Mouse (Mus musculus) frontal cortex, postnatal 36 days (tissue): Measurements from ENCODE around the gene Rnf152.

Source experiments
- DNase-seq, 2 experiments: peaks; one replicate each; pipeline ENCODE4 v3.0.0; 2022; ENCODE audit warnings: low spot score in 2 of 2

The Rnf152 gene

DNA sequence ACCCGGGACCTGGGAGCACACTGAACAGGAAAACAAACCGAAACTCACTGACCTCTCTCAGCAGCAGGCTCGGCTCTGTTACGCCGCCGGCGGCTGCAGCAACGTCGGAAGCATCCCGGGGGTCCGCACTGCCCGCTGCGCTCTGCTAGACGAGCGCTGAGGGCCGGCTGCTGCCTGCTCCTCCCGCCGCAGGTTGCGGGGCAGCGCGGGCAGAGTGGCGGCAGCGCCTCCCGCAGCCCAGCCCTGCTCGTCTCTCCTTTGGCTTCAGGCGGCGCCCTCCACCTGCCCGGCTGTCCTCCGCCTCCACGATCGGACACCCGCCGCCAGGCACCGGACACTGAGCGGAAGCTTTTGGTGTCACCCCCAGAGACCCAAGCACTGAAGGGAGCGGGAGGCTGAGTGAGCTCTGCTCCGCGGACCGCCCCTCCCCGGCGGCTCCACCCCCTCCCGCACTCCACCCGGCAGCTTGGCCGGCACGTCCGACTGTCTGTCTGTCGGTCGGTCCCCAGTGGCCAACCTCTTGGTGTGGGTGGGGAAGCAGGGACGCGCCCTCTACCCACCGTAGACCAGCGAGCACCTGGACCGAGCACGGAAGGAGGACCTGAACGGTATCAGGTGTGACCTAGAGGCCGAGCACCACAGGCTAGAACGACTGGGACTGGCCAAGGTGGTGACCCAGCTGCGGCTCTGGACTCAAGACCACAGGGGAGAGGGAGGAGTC, at the start of gene Rnf152:
Gene Rnf152, minus strand, starts transcription at position 420 of the 721 bp plus-strand sequence.
- DNase-seq, result peak; percentile 21 to 23

DNA sequence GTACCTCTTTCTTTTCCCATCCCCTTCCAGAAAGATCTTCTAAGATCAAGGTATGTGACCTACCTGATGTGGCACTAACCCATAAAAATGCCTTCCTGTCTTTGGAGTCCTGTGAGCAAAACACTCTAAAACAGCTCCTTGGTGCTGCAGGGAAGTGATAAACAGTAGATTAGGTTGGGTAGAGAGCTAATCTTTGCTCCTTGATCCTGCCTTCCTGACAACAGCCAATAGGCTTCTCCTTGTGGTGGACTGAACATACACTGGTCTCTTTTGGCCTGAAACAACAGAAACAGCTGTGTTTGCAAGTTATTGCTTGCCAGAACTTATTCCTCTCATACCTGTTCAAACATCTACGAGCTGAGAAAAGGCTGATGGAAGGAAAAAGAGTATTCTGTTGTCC, 46.3 kb upstream of the Rnf152 start:
- no peak for DNase-seq

DNA sequence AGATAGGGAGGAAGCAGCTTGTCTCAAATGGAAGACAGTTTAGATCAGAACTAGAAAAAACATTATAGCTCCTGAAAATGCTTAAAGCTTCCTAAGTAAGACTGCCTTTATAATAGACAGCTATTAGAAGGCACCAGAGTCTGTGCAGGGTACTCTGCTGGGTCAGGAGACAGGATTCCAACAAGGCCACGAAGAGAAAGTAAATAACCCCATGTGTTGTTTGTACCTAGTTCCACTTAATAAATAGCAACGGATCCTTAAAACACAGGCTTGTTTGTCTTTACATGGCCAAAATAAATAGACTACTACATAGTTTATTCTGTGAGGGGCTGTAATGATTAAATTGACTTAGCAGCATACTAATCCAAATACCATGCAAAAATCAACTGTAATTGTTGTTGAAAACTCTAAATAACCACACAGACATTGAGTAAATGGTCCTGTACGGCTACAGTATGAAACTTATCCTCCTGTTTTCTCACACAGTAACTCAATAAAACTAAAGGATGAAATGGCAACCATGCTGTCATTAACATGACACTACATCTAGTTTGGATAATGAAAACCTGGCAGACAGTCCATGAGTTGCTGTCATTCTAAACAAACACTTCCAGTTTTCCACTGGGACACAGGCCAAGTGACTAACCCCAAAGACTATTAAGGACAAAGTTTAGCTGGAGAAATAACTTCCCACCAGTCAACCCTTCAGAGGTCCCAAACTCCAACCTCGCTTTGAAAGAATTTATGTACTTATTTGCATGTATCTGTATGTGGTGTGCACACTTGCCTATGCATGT, 27.8 kb upstream of the Rnf152 start:
- no peak for DNase-seq

DNA sequence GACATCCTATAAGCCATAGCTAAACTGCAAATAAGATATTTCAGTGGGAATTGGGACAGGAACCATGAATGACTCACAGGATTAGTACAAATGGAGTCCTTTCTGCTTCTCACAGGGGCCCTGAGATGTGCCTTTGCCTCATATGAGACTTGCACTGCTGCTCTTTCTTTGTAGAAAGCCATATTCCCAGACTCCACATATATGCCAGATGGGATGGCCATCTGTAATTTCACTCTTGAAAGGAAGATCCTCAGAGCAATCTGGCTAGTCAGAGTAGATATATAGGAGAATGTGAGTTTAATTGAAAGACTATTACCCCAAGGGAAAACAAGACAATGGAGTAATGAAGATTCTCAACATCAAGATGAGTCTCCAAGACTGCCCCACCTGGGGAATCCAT, 21.0 kb upstream of the Rnf152 start:
- peak in 1 of 2 experiments; percentile 31 for DNase-seq

DNA sequence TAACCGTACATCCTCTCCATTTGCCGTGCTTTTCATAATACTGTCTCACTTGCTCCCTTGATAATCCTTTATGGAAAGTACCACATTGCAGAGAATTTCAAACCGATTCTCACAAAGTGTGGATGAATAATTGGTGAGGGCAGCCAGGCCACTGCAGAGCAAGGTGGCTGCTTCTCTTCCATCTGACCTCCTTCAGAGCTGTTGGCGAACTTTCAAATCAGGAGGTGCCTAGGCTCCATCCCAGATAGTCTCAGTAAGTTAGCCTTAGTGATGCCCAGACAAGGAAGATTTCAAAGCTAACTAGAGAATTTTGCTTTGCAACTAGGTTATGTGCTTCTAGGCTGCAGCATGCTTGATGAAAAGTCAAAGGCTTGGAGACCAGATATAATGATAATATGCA, 18.1 kb upstream of the Rnf152 start:
- no peak for DNase-seq

DNA sequence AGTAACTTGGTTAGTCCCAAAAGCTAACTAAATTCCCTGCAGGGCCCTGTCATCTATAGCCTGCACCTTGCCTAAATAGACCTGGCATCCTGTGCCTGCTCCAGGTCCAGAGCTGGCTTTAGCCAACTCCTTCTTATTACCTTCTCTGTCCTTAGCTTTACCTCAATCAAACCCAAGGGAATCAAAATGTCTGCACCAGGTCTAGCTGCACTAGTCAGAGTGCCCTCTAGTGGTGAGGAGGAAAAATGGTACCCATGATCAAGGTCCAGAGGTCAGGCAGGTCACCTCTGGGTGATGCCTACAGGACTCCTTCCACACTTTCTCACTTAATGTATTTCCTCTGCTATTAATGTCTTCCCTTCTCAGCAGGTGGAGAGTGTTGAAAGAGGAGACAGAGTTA, 6.2 kb upstream of the Rnf152 start:
- no peak for DNase-seq

DNA sequence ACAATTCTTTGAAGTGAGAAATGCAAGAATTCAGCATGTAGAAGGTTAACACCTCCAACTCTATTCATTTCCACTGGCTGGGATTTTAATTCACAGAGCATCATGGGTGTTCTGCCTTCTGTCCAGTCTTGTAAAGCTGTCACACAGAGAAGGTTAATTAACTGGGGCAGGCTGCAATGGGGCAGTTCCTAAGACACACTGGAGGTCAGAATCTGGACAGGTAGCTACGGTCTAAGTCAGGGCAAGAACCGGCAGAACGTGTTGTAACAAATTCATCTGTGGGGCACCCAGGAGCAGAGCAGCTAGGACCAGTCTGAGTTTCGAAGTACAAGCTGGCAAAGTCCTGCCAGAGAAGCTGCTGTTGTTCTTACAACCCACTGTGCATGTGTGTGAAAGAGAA, 2.4 kb upstream of the Rnf152 start:
- no peak for DNase-seq

DNA sequence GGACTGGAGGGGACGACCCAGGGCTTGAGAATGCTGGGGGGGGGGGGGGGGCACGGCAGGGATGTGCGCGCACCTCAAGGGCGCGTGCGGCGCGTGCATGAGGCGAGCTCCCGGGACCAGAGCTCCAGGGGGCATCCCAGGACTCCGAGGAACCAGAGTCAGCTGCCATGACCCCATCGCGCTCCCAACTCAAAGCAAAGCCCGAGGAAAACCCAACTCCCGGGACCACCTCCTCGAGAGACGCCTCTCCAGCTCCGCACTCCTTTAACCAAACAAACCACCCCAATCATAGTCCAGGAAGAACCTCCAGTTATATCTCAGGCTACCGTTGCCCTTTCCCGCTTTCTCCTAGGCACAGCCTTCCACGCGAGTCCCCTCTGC, 610 bp downstream of the Rnf152 start:
- peak in 1 of 2 experiments; percentile 17 for DNase-seq

DNA sequence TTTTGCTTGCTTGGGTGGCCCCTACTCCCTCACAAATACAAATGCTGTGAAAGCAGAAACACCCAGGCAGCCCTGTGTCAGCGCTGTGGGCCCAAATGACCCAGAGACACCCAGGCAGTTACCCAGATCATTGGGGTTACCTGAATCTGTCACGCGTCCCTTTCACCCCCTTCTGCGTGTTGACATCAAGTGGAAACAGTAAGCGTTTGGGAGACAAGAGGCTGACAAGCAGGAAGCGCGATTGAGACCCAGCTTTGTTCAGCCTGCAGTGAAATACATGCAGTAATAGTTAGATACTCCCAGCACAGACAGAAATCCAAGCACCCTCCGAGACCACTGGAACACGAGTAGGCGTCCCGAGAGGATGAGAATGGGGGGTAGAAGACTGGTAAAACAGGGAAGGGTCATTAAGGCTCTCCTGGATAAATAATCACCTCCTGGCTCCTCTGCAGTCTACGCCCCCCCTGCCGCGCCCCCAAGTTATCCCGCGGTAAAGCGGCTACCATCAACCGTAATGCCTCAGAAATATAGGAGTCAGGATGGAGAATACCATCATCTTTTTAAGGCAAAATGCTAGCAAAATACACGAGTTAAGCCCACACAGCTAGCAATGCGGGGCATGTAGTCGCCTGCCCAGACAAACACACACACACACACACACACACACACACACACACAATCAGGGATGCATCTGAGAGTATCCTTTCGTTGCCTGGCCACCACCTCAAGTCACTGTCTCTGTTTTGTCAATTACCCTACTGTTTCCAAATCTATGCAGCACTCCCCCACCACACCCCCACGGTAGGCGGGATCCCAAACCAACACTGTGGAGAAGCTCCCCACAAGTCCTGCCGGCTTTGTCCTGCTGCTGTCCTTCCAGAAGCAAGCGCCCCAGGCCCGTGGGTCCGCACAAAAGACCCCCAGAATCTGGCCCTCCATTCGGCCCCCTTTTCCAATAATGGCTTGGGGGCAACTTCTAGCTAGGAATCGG, 1.3 kb downstream of the Rnf152 start:
- DNase-seq, result peak; percentile 23 to 24

DNA sequence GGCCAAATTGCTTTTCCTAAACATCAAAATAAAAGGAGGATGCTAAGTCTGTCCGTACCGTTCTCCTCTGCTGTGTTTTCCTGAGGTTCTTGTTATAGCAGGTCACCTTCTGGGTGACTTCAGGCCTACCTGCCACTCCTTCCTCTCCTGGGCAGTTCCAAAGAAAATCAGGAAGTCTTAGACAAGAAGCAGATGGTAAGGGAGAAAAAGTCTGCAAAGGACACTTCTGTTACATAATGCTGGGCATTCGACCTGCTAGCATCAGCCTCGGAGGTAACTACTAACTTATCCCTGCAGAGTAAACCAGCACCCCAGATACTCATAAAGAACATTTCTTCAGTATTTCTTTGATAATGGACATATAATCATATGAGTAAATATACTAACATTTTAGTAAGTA, 4.7 kb downstream of the Rnf152 start:
- no peak for DNase-seq

DNA sequence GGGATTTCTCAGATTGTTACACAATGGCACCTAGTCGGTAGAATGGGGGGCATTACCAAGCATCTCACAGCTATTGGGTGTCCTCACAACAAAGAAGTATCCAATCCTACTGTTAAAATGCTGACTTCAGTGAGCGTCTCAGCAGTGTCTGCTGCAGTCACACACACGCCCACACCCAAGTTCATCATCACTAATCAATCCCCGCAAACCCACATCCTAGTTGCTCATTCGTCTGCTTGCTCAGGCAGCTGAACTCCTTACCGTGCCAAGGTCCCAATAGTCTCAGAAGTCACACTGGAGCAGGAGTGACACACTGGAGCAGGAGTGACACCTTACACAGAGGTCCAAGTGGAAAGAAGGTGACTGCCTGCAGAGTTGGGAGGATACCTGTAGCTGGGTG, 14.2 kb downstream of the Rnf152 start:
- DNase-seq, result no peak

DNA sequence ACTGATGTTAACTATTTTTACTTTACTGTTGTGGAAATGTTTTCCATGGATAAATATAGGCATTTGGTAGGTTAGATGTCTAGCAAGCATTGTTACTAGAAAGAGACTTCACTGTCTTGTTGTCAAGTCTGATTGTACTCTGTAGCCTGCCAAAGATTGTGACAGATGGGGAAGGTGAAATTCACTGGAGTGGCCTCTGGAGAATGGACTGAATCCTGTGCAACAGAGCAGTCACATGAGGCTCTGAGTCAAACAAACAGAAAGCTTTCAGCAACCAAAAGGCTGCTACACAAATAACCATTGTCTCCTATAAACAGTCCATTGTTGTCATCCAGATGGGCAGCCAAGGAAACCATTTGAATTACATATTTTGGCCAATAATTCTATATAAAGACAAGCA, 15.6 kb downstream of the Rnf152 start:
- DNase-seq, result no peak

DNA sequence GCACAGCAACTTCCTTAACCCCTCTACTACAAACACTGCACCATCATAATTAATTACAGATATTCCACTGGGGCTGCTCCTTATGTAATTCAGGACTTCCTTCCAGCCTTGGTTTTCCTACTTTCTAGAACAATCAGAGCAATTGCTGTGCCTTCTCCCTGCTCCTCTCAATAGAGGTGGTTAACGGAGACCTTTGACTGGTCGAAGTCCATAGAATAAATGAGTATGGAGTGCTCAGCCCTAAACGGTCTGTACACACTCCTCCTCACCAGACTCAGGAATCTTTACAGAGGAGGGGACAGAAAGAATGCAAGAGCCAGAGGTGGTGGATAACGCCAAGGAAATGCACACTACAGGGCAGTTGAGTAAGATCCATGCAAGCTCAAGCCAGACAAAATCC, 19.1 kb downstream of the Rnf152 start:
- DNase-seq, result no peak

DNA sequence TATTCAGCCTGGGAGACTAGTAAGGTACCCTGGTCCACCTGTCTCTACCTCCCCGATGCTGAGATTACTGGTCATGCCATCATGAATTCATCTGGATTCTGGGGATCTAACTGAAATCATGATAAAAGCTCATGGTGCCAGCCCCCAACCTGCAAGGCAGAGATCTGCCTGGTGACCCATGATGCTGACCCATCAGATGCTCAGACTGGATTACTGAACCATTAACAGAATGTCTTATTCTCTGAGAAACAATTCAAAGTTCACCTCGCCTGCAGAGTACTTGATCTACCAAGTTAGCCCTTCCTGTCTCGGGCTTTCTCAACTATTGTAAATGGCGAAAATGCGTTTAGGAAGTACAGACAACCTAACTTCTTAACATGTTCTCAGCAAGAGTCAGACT, 20.4 kb downstream of the Rnf152 start:
- no peak for DNase-seq

DNA sequence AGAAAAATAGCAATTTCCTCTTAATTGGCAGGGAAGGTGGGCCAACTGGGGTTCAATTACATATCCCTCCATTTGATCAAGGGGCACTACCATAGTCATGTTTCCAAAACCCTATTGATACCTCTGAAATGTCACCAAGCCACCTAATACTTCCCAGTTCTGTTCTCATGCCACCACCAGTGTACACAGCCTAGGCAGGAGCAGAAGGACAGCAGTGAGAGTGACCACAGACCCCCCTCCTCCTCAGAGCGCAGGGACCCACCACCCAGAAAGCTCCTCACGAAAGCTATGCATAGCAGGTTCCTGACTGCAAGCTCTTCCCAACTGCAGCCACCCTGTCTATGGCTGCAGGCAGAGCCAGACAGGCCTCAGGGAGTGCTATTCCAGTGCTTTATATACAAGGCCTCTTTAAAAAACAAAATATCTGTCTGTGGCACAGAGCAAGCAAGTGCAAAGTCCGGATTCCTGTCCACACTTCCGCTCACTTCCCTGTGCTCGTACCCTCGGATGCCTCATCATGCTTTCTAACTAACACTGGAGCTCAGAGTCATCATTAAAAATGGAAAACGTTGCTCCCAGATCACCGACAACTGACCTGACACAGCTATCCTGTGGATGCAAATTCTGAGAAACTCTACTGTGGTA, 24.3 kb downstream of the Rnf152 start:
- DNase-seq, result no peak

DNA sequence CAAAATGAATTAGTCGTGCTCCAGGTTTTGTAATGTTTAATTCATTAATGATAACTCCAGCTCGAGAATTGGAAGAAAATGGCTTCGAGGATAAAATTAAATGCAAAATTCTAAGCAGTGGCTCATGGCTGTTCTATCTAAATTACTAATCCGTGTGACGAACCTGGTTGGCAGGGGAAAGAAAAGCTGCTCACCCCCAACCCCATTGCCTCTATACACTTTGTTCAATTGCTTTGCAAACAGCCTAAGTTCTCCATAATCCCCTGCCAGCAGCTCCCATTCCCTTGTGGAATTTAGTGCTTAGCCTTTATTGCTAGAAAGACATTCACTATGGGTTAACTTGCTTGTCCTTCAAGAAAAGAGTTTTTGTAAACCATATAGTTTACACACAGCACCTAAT, 24.9 kb downstream of the Rnf152 start:
- DNase-seq, result no peak

DNA sequence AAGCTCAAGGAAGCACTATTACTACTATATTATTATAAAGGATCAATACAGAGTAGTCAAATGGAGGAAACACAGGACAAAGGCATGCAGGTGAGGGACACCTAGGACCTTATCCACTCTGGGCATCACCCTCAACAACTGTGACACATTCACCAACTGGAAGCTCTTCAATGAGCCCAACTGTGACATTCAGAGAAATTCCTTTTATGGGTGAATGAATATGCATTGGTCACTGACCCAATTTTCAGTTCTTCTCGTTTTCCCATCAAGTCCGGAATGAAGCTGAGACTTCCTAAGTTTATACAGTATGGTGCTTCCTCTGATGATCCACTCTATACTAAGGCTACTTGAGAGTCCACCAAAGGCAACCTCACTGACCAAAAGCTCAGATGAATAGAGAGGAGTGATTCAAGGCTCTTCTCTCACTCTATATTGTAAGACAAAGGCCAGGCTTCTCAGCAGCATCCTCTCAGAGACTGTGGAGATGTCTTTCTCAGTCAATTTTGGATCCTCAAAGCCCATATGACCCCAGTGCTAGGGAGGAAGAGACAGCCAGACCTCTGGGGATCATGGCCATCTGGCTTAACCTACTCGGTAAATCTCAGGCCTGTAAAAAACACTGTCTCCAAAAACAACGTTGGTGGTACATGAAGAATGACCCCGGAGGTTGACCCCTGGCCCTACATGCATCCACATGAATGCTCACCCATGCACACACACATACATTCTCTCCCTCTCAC, 25.8 kb downstream of the Rnf152 start:
- no peak for DNase-seq

DNA sequence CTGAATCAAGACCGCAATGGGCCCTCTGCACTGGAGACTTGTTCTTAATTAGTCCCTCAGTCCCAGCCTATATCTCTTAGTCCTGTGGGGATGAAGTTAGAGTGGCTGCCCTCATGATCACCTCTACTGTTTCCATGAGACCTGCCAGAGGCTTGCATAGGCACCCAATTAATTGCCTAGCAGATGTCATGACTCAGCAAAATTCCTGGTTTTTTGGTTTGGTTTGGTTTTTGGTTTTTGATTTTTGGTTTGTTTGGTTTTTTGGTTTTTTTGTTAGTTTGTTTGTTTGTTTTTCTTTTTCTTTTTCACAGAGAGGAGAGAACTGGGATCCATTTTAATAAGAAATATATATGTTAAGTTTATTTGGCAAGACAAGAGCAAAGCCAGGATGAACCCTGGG, 28.7 kb downstream of the Rnf152 start:
- no peak for DNase-seq

DNA sequence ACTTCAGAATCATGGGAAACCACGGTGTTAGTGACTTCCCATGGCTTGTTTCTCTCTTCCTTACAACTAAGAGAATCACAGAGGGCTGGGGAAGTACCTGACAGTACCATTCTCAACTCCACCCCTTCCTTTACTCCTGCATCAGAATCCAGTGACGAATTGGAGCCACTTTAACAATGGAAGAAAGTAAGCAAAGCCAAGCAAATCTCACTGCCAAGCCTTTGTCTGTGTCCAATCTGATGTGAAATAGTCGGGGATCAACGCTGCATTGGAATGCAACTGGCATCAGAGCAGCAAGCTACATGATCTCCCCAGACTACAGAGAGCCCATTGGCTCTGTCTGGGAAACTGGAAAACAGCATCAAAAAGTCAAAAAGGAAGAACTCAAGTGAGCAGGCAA, 31.9 kb downstream of the Rnf152 start:
- DNase-seq, result no peak

DNA sequence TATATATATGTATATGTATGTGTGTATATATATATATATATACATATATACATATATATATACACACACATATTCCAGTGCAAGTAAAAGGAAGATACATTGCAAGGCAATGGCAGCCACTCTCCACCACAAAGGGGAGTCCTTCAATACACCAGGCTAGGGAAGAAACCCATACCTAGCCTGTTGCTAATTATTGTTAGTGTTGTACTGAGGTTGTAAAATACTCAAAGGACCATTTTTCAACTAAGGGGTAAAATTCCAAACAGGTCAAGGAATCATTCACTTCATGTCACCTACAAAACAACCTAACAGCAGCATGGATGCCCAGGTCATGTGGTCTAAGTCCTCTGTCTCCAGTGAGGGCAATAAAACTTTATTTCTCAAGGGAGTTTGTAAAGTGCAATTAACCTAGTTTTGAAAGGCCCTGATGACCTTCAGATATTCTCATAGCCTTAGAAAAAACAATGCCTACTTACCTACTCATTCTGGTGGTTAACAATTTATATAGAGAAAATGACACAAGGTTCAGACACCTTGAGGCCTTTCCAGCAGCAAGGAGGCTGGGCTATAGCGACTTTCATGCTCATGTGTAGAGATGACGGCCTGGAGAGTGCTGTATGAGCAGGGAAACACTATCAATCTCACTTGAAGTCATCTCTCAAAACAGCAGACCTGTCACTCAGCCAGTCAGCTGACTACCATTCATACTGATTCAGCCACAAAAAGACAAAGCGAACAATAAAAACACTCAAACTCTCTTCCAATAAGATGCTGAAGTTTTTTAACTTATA, 42.3 kb downstream of the Rnf152 start:
- no peak for DNase-seq
